Mouse (Mus musculus) small intestine, adult 2 months (tissue): ENCODE results near the gene 6430548M08Rik. TPM values are rescaled to one million over a fixed set of nuclear protein-coding genes. Genes with fewer than 3 reads are reported as not detected.

Experiments
- H3K27ac ChIP-seq: fragments of 200-500 bp; 2 replicates; pipeline ENCODE4 v1.5.1; 2012; ENCODE audit warnings: low read depth, low read length, control low read depth, inconsistent platforms; ENCODE audit not compliant: insufficient read depth
- H3K27me3 ChIP-seq: fragments of 200-500 bp; 2 replicates; pipeline ENCODE4 v1.6.1; 2012; ENCODE audit warnings: mild to moderate bottlenecking, moderate library complexity, low read length, inconsistent platforms; ENCODE audit not compliant: control insufficient read depth, insufficient read depth
- H3K36me3 ChIP-seq: fragments of 200-500 bp; 2 replicates; pipeline ENCODE4 v1.6.1; 2012; ENCODE audit warnings: mild to moderate bottlenecking, low read length, control low read depth, inconsistent platforms; ENCODE audit not compliant: control insufficient read depth, insufficient read depth
- H3K4me1 ChIP-seq: fragments of 200-500 bp; 2 replicates; pipeline ENCODE4 v1.6.1; 2012; ENCODE audit warnings: low read length, inconsistent platforms, mixed read lengths; ENCODE audit not compliant: control insufficient read depth, insufficient read depth, insufficient read length
- H3K4me3 ChIP-seq: fragments of 200-500 bp; 2 replicates; pipeline ENCODE4 v1.5.1; 2012; ENCODE audit warnings: low read depth, mild to moderate bottlenecking, control low read depth, inconsistent platforms, low read length, moderate library complexity
- CTCF ChIP-seq: fragments of 200-500 bp; IDR thresholded peaks from 2 replicates; pipeline ENCODE4 v1.5.1; 2012; ENCODE audit warnings: low read depth, mild to moderate bottlenecking, control low read depth, inconsistent platforms, low read length, moderate library complexity, mixed read lengths; ENCODE audit not compliant: insufficient replicate concordance, insufficient read length; ENCODE audit errors: extremely low read depth
- POLR2A ChIP-seq: fragments of 200-500 bp; IDR thresholded peaks from 2 replicates; pipeline ENCODE4 v1.6.1; 2012; ENCODE audit warnings: low read depth, mild to moderate bottlenecking, control low read depth, inconsistent platforms, low read length, moderate library complexity
- WGBS: fragments of 180-500 bp; shearing (Covaris S2); methylation state at CpG from one replicate; pipeline ENCODE4 v1.1.7; 2018; 5-methylcytosine and 5-hydroxymethylcytosine counted together
- polyA plus RNA-seq: library from polyadenylated mRNA; depleted of rRNA; stranded (reverse); fragments of >200 nt; gene quantifications from 2 replicates; pipeline ENCODE4 v1.2.3, GENCODE M21; 2012; rRNA removed

Gene 6430548M08Rik
- 8.0 and 22.6 TPM in 2 replicates for polyA plus RNA-seq

- 0 out of 2 replicates have a peak, but pooled peaks have one; percentile 30 for TF ChIP-seq CTCF
- TF ChIP-seq POLR2A = peak; percentile 85
- peak within 1 kb of the TSS; percentile 69 for H3K4me3 ChIP-seq
- peaks cover 5% of the 10 kb centered on the region; the same call in 1 of the 2 replicates for H3K27me3 ChIP-seq
- H3K4me1 ChIP-seq = peaks cover 20% of the 10 kb centered on the region; the same call in 1 of the 2 replicates
- peak within 1 kb of the TSS; percentile 91 for H3K27ac ChIP-seq
- no peaks in the 10 kb centered on the region for H3K36me3 ChIP-seq
- under 1% methylated on average over 60 of the region's 61 CpGs for WGBS
These were observed at the start of gene 6430548M08Rik for GRCm38 (mm10) chr8:120113758-120114255. Gene 6430548M08Rik, plus strand, starts transcription at chr8:120114152.

GRCm38 (mm10) chr8:120065611-120066010 is 48.3 kb upstream of the 6430548M08Rik start:
- no peak overlapping the region for H3K4me3 ChIP-seq
- peaks cover 3% of the 10 kb centered on the region; the same call in 1 of the 2 replicates for H3K4me1 ChIP-seq
- no peaks in the 10 kb centered on the region for H3K36me3 ChIP-seq
- whole genome bisulfite sequencing = 83% methylated on average over 8 of the region's 8 CpGs
- H3K27me3 ChIP-seq = no peaks in the 10 kb centered on the region
- TF ChIP-seq CTCF (no peak), POLR2A (no peak)
- no peak overlapping the region for H3K27ac ChIP-seq

GRCm38 (mm10) chr8:120066226-120066625 is 47.7 kb upstream of the 6430548M08Rik start:
- Histone ChIP-seq H3K27me3 (no peaks in the 10 kb centered on the region), H3K4me1 (peaks cover 3% of the 10 kb centered on the region; the same call in 1 of the 2 replicates), H3K36me3 (no peaks in the 10 kb centered on the region), H3K27ac (no peak overlapping the region), H3K4me3 (no peak overlapping the region)
- TF ChIP-seq POLR2A (no peak), CTCF (no peak)
- WGBS = 62% methylated on average over 4 of the region's 4 CpGs

GRCm38 (mm10) chr8:120067936-120068668 is 45.9 kb upstream of the 6430548M08Rik start:
- Histone ChIP-seq H3K27me3 (no peaks in the 10 kb centered on the region), H3K27ac (peak overlapping the region; percentile 18; the same call in 1 of the 2 replicates), H3K36me3 (no peaks in the 10 kb centered on the region), H3K4me3 (no peak overlapping the region), H3K4me1 (peaks cover 3% of the 10 kb centered on the region; the same call in 1 of the 2 replicates)
- TF ChIP-seq POLR2A (no peak), CTCF (no peak)
- WGBS = 56% methylated on average over 19 of the region's 19 CpGs

- TF ChIP-seq POLR2A (no peak), CTCF (peak; percentile 86; the same call in 1 of the 2 replicates)
- WGBS = 29% methylated on average over 4 of the region's 4 CpGs
- H3K4me1 ChIP-seq = peaks cover 3% of the 10 kb centered on the region; the same call in 1 of the 2 replicates
- H3K4me3 ChIP-seq = no peak overlapping the region
- H3K27me3 ChIP-seq = no peaks in the 10 kb centered on the region
- H3K27ac ChIP-seq = no peak overlapping the region
- no peaks in the 10 kb centered on the region for H3K36me3 ChIP-seq
These were observed 42.3 kb upstream of the 6430548M08Rik start for GRCm38 (mm10) chr8:120071684-120072083.

- TF ChIP-seq POLR2A (no peak), CTCF (no peak)
- H3K4me3 ChIP-seq = no peak overlapping the region
- WGBS = 52% methylated on average over 9 of the region's 9 CpGs
- H3K36me3 ChIP-seq = no peaks in the 10 kb centered on the region
- no peaks in the 10 kb centered on the region for H3K27me3 ChIP-seq
- H3K27ac ChIP-seq = no peak overlapping the region
- H3K4me1 ChIP-seq = peaks cover 3% of the 10 kb centered on the region; the same call in 1 of the 2 replicates
These were observed 41.7 kb upstream of the 6430548M08Rik start for GRCm38 (mm10) chr8:120072259-120072658.

GRCm38 (mm10) chr8:120072827-120073226 is 41.1 kb upstream of the 6430548M08Rik start:
- Histone ChIP-seq H3K36me3 (no peaks in the 10 kb centered on the region), H3K4me1 (peaks cover 3% of the 10 kb centered on the region; the same call in 1 of the 2 replicates), H3K27ac (no peak overlapping the region), H3K4me3 (no peak overlapping the region), H3K27me3 (no peaks in the 10 kb centered on the region)
- TF ChIP-seq POLR2A = no peak
- TF ChIP-seq CTCF = no peak
- WGBS = 76% methylated on average over 8 of the region's 8 CpGs
